Mouse (Mus musculus) frontal cortex, postnatal 14 days (tissue): Measurements from ENCODE around the gene Gm14226.
A peak's percentile ranks its signal among the peaks of the same experiment; 100 is the strongest.
"Not testable (repeated sequence)": the region's sequence is repeated elsewhere in the genome, so short reads cannot be mapped to it uniquely, and the experiment has no call there.

ENCODE experiments used
- DNase-seq, 2 experiments: peaks; one replicate each; pipeline ENCODE4 v3.0.0; 2022; ENCODE audit warnings: low spot score in 2 of 2

The Gm14226 gene

GRCm38 (mm10) chr2:155018251-155018755 is at the start of gene Gm14226:
Gene Gm14226 (plus strand): TSS chr2:155018266.
- DNase-seq: not testable (repeated sequence)

- DNase-seq: not testable (repeated sequence)
These were observed 48.2 kb upstream of the Gm14226 start for GRCm38 (mm10) chr2:154969740-154970397.

GRCm38 (mm10) chr2:154971919-154972692 is 46.0 kb upstream of the Gm14226 start:
- peak; percentile 6 to 10 for DNase-seq

- DNase-seq: no peak
These were observed 45.1 kb upstream of the Gm14226 start for GRCm38 (mm10) chr2:154972981-154973380.

- DNase-seq: no peak
These were observed 31.5 kb upstream of the Gm14226 start for GRCm38 (mm10) chr2:154986609-154987008.

GRCm38 (mm10) chr2:154991411-154991810 is 26.7 kb upstream of the Gm14226 start:
- no peak for DNase-seq

- no peak for DNase-seq
These were observed 26.0 kb upstream of the Gm14226 start for GRCm38 (mm10) chr2:154992083-154992482.

GRCm38 (mm10) chr2:155005491-155005890 is 12.6 kb upstream of the Gm14226 start:
- no peak for DNase-seq

- DNase-seq: no peak
These were observed 6.9 kb upstream of the Gm14226 start for GRCm38 (mm10) chr2:155011086-155011656.

- DNase-seq: no peak
These were observed 5.1 kb upstream of the Gm14226 start for GRCm38 (mm10) chr2:155012991-155013390.

GRCm38 (mm10) chr2:155016751-155017150 is 1.3 kb upstream of the Gm14226 start:
- not testable (repeated sequence) for DNase-seq

GRCm38 (mm10) chr2:155018762-155019641 is 936 bp downstream of the Gm14226 start:
- DNase-seq: peak; percentile 40 to 59

- peak; percentile 63 to 84 for DNase-seq
These were observed 1.6 kb downstream of the Gm14226 start for GRCm38 (mm10) chr2:155019673-155020072.

- not testable (repeated sequence) for DNase-seq
These were observed 2.3 kb downstream of the Gm14226 start for GRCm38 (mm10) chr2:155020247-155020826.

GRCm38 (mm10) chr2:155030831-155031230 is 12.8 kb downstream of the Gm14226 start:
- DNase-seq: no peak

- no peak for DNase-seq
These were observed 15.1 kb downstream of the Gm14226 start for GRCm38 (mm10) chr2:155032938-155033710.

- DNase-seq: no peak
These were observed 21.9 kb downstream of the Gm14226 start for GRCm38 (mm10) chr2:155039956-155040355.

- no peak for DNase-seq
These were observed 26.5 kb downstream of the Gm14226 start for GRCm38 (mm10) chr2:155044542-155044941.

GRCm38 (mm10) chr2:155045075-155045474 is 27.0 kb downstream of the Gm14226 start:
- no peak for DNase-seq

GRCm38 (mm10) chr2:155046803-155047202 is 28.7 kb downstream of the Gm14226 start:
- no peak for DNase-seq
